Mouse (Mus musculus): ENCODE data around the gene Pard6b. TPM values are rescaled to one million over a fixed set of nuclear protein-coding genes. Genes with fewer than 3 reads are reported as not detected.

Gene Pard6b
- polyA plus RNA-seq, 1 experiment from 2014 or later = 8.0 TPM

- H3K36me3 ChIP-seq (ENCODE audit: control insufficient read depth, insufficient read depth, low read length) = no peaks in the 10 kb centered on the region
- no peak overlapping the region for H3K4me2 ChIP-seq
- 65% methylated on average over 5 of the region's 5 CpGs for whole genome bisulfite sequencing
- H3K9ac ChIP-seq (ENCODE audit: low read length) = no peak overlapping the region
- H3K4me1 ChIP-seq (ENCODE audit: control insufficient read depth, insufficient read depth, low read length) = peaks cover 2% of the 10 kb centered on the region; the same call in 1 of the 2 replicates
- H3K4me3 ChIP-seq (ENCODE audit: low read depth, low read length) = no peak overlapping the region
- H3K27me3 ChIP-seq (ENCODE audit: control insufficient read depth, insufficient read depth, low read length) = no peaks in the 10 kb centered on the region
- no peak overlapping the region for H3K27ac ChIP-seq (ENCODE audit: low read depth, low read length)
- ATAC-seq (ENCODE audit: low FRiP score) = no peak
- H3K9me3 ChIP-seq (ENCODE audit: control insufficient read depth, low read length) = no peaks in the 10 kb centered on the region
- DNase-seq (ENCODE audit: low spot score, missing footprints) = no peak
Observed at GRCm38 (mm10) chr2:168073722-168074121, 7.1 kb upstream of the Pard6b start.

GRCm38 (mm10) chr2:168074457-168074856 lies 6.3 kb upstream of the Pard6b start:
- no peaks in the 10 kb centered on the region for H3K36me3 ChIP-seq (ENCODE audit: control insufficient read depth, insufficient read depth, low read length)
- DNase-seq (ENCODE audit: low spot score, missing footprints) = no peak
- H3K9ac ChIP-seq (ENCODE audit: low read length) = no peak overlapping the region
- peaks cover 2% of the 10 kb centered on the region; the same call in 1 of the 2 replicates for H3K4me1 ChIP-seq (ENCODE audit: control insufficient read depth, insufficient read depth, low read length)
- no peak overlapping the region for H3K27ac ChIP-seq (ENCODE audit: low read depth, low read length)
- H3K27me3 ChIP-seq (ENCODE audit: control insufficient read depth, insufficient read depth, low read length) = no peaks in the 10 kb centered on the region
- H3K4me3 ChIP-seq (ENCODE audit: low read depth, low read length) = no peak overlapping the region
- H3K4me2 ChIP-seq = no peak overlapping the region
- no peak for ATAC-seq (ENCODE audit: low FRiP score)
- no peaks in the 10 kb centered on the region for H3K9me3 ChIP-seq (ENCODE audit: control insufficient read depth, low read length)
- WGBS = 63% methylated on average over 3 of the region's 3 CpGs

DNA sequence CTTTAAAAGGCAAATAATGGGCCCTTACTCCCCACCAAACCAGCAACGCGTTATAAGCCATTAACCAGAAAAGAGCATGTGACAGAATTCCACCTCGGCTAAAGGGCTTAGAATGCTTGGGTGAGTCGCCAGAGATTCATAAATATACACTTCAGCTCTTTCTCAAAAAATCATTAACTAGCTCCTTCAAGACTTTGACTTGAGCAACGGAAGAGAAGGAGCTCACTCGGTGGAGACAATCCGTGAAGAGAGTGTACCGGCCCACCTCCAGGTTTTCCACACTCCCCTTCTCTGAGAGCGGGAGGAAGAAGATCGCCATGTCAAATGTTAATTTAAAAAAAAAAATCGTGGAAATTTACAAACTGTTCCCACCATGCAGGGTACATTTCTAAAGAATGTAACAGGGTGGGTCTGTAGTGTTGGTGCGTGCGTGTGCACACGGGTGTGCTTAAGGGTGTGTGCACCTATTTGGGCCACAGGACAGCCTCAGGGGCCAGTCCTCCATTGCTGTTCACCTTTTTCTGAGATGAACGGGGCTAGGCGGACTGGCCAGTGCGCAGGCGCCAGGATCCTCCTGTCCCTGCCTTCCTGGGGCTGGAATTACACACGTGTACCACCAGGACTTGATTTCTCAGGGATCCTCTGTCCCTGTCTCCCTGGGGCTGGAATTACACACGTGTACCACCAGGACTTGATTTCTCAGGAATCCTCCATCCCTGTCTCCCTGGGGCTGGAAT lies 3.8 kb upstream of the Pard6b start:
- Histone ChIP-seq H3K9ac (ENCODE audit: low read length) (no peak overlapping the region), H3K4me3 (ENCODE audit: low read depth, low read length) (no peak overlapping the region), H3K4me2 (no peak overlapping the region), H3K4me1 (ENCODE audit: control insufficient read depth, insufficient read depth, low read length) (peaks cover 12% of the 10 kb centered on the region), H3K27me3 (ENCODE audit: control insufficient read depth, insufficient read depth, low read length) (no peaks in the 10 kb centered on the region), H3K9me3 (ENCODE audit: control insufficient read depth, low read length) (no peaks in the 10 kb centered on the region), H3K36me3 (ENCODE audit: control insufficient read depth, insufficient read depth, low read length) (no peaks in the 10 kb centered on the region), H3K27ac (ENCODE audit: low read depth, low read length) (no peak overlapping the region)
- DNase-seq (ENCODE audit: low spot score, missing footprints) = no peak
- ATAC-seq (ENCODE audit: low FRiP score) = no peak
- WGBS = 84% methylated on average over 20 of the region's 20 CpGs

DNA sequence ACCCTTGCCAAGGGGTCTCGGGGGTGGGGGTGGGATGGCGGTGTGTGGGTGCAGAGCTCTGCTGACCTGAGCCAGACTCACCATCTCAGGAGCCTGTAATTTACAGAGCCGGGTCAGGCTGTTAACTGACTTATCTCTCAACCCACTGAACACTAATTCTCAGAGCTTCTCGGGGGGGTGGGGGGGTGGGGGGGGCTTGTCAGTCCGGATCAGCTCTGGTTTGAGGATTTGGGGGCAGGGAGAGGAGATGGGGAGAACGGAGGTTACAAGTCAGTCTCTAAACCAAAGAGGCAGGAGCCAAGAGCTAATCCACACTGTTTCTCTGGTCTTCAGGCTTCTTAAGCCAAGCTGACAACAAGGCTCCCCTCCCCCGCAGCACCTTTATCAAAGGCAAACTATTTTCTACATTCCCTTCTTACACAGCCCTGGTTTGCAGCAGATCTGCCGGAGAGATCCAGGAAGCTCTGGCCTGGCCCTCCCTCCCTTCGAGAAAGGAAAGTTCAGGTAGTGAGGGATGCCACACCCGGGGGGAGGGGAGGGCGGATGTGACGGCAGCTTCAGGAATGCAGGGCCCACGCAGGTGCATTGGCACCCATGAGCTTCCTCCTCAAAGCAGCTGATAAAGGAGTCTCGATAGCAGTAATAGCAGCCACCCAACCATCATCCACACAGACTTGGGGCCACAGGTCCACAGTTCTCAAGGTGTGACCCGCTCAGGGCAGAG lies 2.5 kb upstream of the Pard6b start:
- Histone ChIP-seq H3K36me3 (ENCODE audit: control insufficient read depth, insufficient read depth, low read length) (no peaks in the 10 kb centered on the region), H3K9me3 (ENCODE audit: control insufficient read depth, low read length) (no peaks in the 10 kb centered on the region)
- WGBS = 42% methylated on average over 15 of the region's 15 CpGs

DNA sequence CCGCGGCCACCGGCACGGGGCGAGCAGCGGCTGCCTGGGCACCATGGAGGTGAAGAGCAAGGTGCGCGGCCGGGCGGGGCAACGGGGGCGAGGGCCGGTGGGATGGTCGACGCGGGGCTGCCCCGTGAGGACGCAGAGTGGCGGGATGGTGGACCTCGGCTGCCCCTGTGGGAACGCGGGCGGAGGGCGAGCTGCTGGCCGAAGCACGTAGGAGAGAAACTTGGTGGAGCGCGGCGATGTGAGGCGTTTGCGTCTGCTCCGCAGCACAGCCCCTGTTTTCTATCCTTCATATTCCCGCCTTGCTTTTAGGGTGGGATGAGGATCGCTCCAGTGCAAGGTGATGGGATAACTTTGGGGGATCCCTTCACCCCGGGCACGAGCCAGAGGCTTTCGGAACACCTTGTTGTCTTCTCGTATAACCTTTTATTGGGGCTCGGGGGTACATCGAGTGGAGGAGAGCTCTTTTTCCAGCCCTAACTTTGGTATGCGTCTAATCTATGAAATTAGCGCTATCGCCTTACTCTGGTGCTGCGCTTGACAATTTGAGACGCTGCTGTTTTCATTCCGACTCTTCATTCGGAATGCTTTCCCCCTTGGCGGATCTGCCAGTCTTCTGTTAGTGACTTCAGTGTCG lies 612 bp downstream of the Pard6b start:
- peak overlapping the region; percentile 76 for H3K9ac ChIP-seq (ENCODE audit: low read length)
- WGBS = under 1% methylated on average over 49 of the region's 49 CpGs
- peak; percentile 95 for DNase-seq (ENCODE audit: low spot score, missing footprints)
- no peaks in the 10 kb centered on the region for H3K9me3 ChIP-seq (ENCODE audit: control insufficient read depth, low read length)
- peak overlapping the region; percentile 51; the same call in 1 of the 2 replicates for H3K27ac ChIP-seq (ENCODE audit: low read depth, low read length)
- no peaks in the 10 kb centered on the region; the same call in 1 of the 2 replicates for H3K27me3 ChIP-seq (ENCODE audit: control insufficient read depth, insufficient read depth, low read length)
- H3K4me3 ChIP-seq (ENCODE audit: low read depth, low read length) = peak overlapping the region; percentile 83
- H3K4me2 ChIP-seq = peak overlapping the region; percentile 98
- ATAC-seq (ENCODE audit: low FRiP score) = peak; percentile 46; the same call in 1 of the 2 replicates
- peaks cover 11% of the 10 kb centered on the region for H3K4me1 ChIP-seq (ENCODE audit: control insufficient read depth, insufficient read depth, low read length)
- H3K36me3 ChIP-seq (ENCODE audit: control insufficient read depth, insufficient read depth, low read length) = no peaks in the 10 kb centered on the region

More for the DNA sequence above, 2.5 kb upstream of the Pard6b start:
- Histone ChIP-seq H3K27ac (ENCODE audit: low read depth, low read length) (no peak overlapping the region), H3K4me2 (no peak overlapping the region), H3K4me3 (ENCODE audit: low read depth, low read length) (no peak overlapping the region), H3K9ac (ENCODE audit: low read length) (no peak overlapping the region), H3K27me3 (ENCODE audit: control insufficient read depth, insufficient read depth, low read length) (no peaks in the 10 kb centered on the region; the same call in 1 of the 2 replicates), H3K4me1 (ENCODE audit: control insufficient read depth, insufficient read depth, low read length) (peaks cover 11% of the 10 kb centered on the region)
- ATAC-seq (ENCODE audit: low FRiP score) (no peak), DNase-seq (ENCODE audit: low spot score, missing footprints) (no peak)

DNA sequence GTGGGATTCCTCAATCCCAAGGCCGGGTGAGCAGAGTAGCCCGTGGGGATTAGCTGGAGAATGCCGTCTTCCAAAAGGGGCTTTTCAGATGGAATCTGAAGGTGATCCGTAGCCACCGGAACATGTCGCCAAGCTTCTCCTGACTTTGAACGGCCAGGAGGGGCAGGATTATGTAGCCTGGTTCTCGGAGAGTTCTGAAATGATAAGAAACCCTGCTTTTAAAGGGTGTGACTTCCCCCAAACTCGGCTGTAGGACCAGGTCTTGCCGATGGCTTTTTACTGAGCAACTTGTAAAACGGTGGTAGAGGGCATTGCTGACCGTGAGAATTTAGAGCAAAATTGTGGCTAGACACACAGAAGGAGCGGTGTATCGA lies 1.1 kb downstream of the Pard6b start:
- H3K36me3 ChIP-seq (ENCODE audit: control insufficient read depth, insufficient read depth, low read length) = no peaks in the 10 kb centered on the region
- no peak for ATAC-seq (ENCODE audit: low FRiP score)
- H3K4me1 ChIP-seq (ENCODE audit: control insufficient read depth, insufficient read depth, low read length) = peaks cover 11% of the 10 kb centered on the region
- WGBS = 4% methylated on average over 14 of the region's 14 CpGs
- H3K4me2 ChIP-seq = peak overlapping the region; percentile 98
- H3K27ac ChIP-seq (ENCODE audit: low read depth, low read length) = no peak overlapping the region
- H3K9me3 ChIP-seq (ENCODE audit: control insufficient read depth, low read length) = no peaks in the 10 kb centered on the region
- no peaks in the 10 kb centered on the region; the same call in 1 of the 2 replicates for H3K27me3 ChIP-seq (ENCODE audit: control insufficient read depth, insufficient read depth, low read length)
- peak overlapping the region; percentile 83 for H3K4me3 ChIP-seq (ENCODE audit: low read depth, low read length)
- no peak for DNase-seq (ENCODE audit: low spot score, missing footprints)
- H3K9ac ChIP-seq (ENCODE audit: low read length) = peak overlapping the region; percentile 76

DNA sequence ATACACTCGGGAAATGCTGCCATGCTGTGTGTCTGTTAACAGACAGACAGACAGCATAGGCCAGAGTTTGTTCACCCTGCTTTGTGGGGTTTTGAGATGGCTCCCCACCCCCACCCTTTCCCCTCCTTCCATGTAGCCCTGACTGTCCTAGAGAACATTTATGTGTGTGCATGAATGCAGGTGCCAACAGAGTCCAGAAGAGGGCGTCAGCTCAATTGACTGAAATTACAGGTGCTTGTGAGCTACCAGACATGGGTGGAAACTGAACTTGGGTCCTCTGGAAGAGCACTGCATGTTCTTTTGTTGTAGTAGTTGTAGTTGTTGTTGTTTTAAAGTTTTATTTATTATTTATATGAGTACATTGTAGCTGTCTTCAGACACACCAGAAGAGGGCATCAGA lies 2.8 kb downstream of the Pard6b start:
- H3K9ac ChIP-seq (ENCODE audit: low read length) = no peak overlapping the region
- peaks cover 11% of the 10 kb centered on the region for H3K4me1 ChIP-seq (ENCODE audit: control insufficient read depth, insufficient read depth, low read length)
- no peaks in the 10 kb centered on the region for H3K9me3 ChIP-seq (ENCODE audit: control insufficient read depth, low read length)
- H3K4me2 ChIP-seq = no peak overlapping the region
- DNase-seq (ENCODE audit: low spot score, missing footprints) (no peak), ATAC-seq (ENCODE audit: low FRiP score) (no peak)
- H3K27ac ChIP-seq (ENCODE audit: low read depth, low read length) = no peak overlapping the region
- H3K4me3 ChIP-seq (ENCODE audit: low read depth, low read length) = no peak overlapping the region
- WGBS = 82% methylated on average over 2 of the region's 2 CpGs
- no peaks in the 10 kb centered on the region for H3K36me3 ChIP-seq (ENCODE audit: control insufficient read depth, insufficient read depth, low read length)
- H3K27me3 ChIP-seq (ENCODE audit: control insufficient read depth, insufficient read depth, low read length) = no peaks in the 10 kb centered on the region; the same call in 1 of the 2 replicates

DNA sequence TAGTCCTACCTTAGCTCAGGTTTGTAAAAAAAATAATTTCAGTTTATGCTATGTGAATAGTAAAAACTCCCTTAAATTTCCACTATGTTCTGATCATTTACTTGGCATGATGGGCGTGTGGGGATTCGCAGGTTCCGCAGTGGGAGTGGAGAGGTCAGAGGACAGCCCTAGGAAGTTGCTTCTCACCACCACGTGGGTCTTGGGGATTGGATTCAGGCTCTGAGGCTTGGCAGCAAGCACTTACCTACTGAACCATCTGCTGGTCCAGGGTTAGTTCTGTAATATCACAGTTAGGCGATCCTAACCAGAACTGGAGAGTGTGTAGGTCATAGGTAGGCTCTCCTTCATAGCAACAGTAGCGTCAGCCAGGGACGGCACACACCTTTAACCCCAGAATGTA lies 3.4 kb downstream of the Pard6b start:
- no peak overlapping the region for H3K4me3 ChIP-seq (ENCODE audit: low read depth, low read length)
- WGBS = 92% methylated on average over 7 of the region's 7 CpGs
- H3K27me3 ChIP-seq (ENCODE audit: control insufficient read depth, insufficient read depth, low read length) = no peaks in the 10 kb centered on the region; the same call in 1 of the 2 replicates
- H3K9ac ChIP-seq (ENCODE audit: low read length) = no peak overlapping the region
- H3K36me3 ChIP-seq (ENCODE audit: control insufficient read depth, insufficient read depth, low read length) = no peaks in the 10 kb centered on the region
- no peaks in the 10 kb centered on the region for H3K9me3 ChIP-seq (ENCODE audit: control insufficient read depth, low read length)
- DNase-seq (ENCODE audit: low spot score, missing footprints) = no peak
- no peak overlapping the region for H3K27ac ChIP-seq (ENCODE audit: low read depth, low read length)
- no peak overlapping the region for H3K4me2 ChIP-seq
- peaks cover 11% of the 10 kb centered on the region for H3K4me1 ChIP-seq (ENCODE audit: control insufficient read depth, insufficient read depth, low read length)
- no peak for ATAC-seq (ENCODE audit: low FRiP score)

Measured in midbrain, embryonic 11.5 days (tissue).